Mouse (Mus musculus) limb, embryonic 12.5 days (tissue): Measurements from ENCODE around the gene Golga7b. TPM values are rescaled to one million over a fixed set of nuclear protein-coding genes. Genes with fewer than 3 reads are reported as not detected.

Experiments used
- microRNA-seq: library from miRNA; unstranded; fragments of <30 nt; microRNA quantifications from one replicate; pipeline ENCODE4, GENCODE M21; 2017
- polyA plus RNA-seq: library from polyadenylated mRNA; unstranded; fragments of >200 nt; fragmentation: Nextera tagmentation; extraction: Ambion mirVana; gene quantifications from 2 replicates; pipeline ENCODE4 v1.2.1, GENCODE M21; 2016

The Golga7b gene
- polyA plus RNA-seq, 1 experiment from 2014 or later = 0.08 TPM

Small RNAs within 50 kb of the gene (microRNA-seq; reads per million reads assigned to microRNA genes)
- gene Gm26339 = not detected
- not detected for gene Mir3085

Other genes with a start within 250 kb of the Golga7b start
- gene Ankrd2, start 211.6 kb upstream of the Golga7b start, polyA plus RNA-seq = 0.25 TPM in 1 of 2 replicates, not detected in the other
- 1.5 and 1.9 TPM in 2 replicates for gene Hoga1, start 202.0 kb upstream of the Golga7b start, polyA plus RNA-seq
- 0.20 TPM in 1 of 2 replicates, not detected in the other for gene 4933411K16Rik, start 195.3 kb upstream of the Golga7b start, polyA plus RNA-seq
- 37.7 and 39.1 TPM in 2 replicates for gene Morn4, start 161.2 kb upstream of the Golga7b start, polyA plus RNA-seq
- 36.5 and 39.4 TPM in 2 replicates for gene Pi4k2a, start 157.1 kb upstream of the Golga7b start, polyA plus RNA-seq
- 22.6 and 26.3 TPM in 2 replicates for gene Avpi1, start 118.5 kb upstream of the Golga7b start, polyA plus RNA-seq
- 9.7 and 17.2 TPM in 2 replicates for gene Marveld1, start 100.2 kb upstream of the Golga7b start, polyA plus RNA-seq
- 28.2 and 33.7 TPM in 2 replicates for gene Zfyve27, start 83.6 kb upstream of the Golga7b start, polyA plus RNA-seq
- 0.53 and 0.54 TPM in 2 replicates for gene Sfrp5, start 45.3 kb upstream of the Golga7b start, polyA plus RNA-seq
- 3.5 and 4.6 TPM in 2 replicates for gene Crtac1, start 184.2 kb downstream of the Golga7b start, polyA plus RNA-seq